In the genomic region with DNA sequence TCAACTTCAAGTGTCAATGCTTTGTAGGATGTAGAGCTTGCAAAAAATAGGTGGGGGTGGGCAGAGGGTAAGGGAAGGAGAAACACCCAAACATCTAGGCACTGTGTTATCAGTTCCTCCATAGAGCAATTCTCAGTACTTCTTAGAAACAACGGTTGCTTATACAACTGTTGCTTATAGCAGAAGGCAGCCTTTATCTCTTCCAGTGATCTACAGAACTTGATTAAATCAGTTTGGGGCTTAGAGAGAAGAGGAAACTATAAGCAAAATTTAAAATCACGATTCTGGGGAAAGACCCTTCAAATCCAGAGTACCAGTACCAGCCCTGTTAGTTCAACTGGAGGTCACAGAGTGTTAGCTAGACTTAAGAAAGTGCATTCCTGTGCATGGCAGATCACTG, we compare ENCODE assay signal across 17 mouse cellular contexts. TPM values are rescaled to one million over a fixed set of nuclear protein-coding genes. Genes with fewer than 3 reads are reported as not detected.
DNase-seq lines count a peak whose midpoint lies in the region; ATAC-seq and TF ChIP-seq lines count a peak whose summit lies in the region.
"Had no signal": no experiment of that assay in that cellular context is flagged by ENCODE, and none has a peak within 500 bp of the region (broad histone marks: within the 10 kb centered on the region; RNA-seq: fewer than 3 reads in every experiment).

No protein-coding gene starts in this region.

- no peak for TF ChIP-seq EP300 in MEL (IDR thresholded peaks at IDR 0.05; ENCODE audit: low read depth in 1 of 2, low read length in 2 of 2)

- peaks cover 18% of the 10 kb centered on the region for H3K79me2 ChIP-seq in MEL (ENCODE audit: control insufficient read depth, insufficient read depth, low read length, poor library complexity)

- no peak for TF ChIP-seq POLR2A in MEL (IDR thresholded peaks at IDR 0.05; ENCODE audit: control insufficient read depth in 1 of 2, insufficient read depth in 1 of 2, low read depth in 1 of 2, low read length in 2 of 2, poor library complexity in 1 of 2)

- peak overlapping the region; percentile 71; the same call in 1 of the 2 replicates for H3K4me2 ChIP-seq in hindbrain, embryonic 14.5 days (replicated peaks)
- H3K4me2 ChIP-seq in hindbrain, embryonic 11.5 days (replicated peaks; ENCODE audit: low read depth, low read length): no peak overlapping the region
- H3K4me2 ChIP-seq in midbrain, embryonic 15.5 days: peak overlapping the region; percentile 61; the same call in 1 of the 2 replicates
- H3K4me2 ChIP-seq in neural tube, embryonic 15.5 days: peak overlapping the region; percentile 71

- no peak for TF ChIP-seq RAD21 in MEL (IDR thresholded peaks at IDR 0.05; ENCODE audit: low read depth, low read length)

- H3K9ac ChIP-seq in hindbrain, embryonic 14.5 days: no peak overlapping the region
- no peak overlapping the region for H3K9ac ChIP-seq in hindbrain, embryonic 11.5 days (ENCODE audit: low read depth, low read length)
- no peak overlapping the region for H3K9ac ChIP-seq in midbrain, embryonic 15.5 days
- H3K9ac ChIP-seq in MEL (ENCODE audit: control insufficient read depth, low read depth, low read length, poor library complexity, severe bottlenecking): no peak overlapping the region
- no peak overlapping the region for H3K9ac ChIP-seq in neural tube, embryonic 15.5 days (replicated peaks)

- H3K36me3 ChIP-seq in hindbrain, embryonic 14.5 days (replicated peaks; ENCODE audit: control insufficient read depth, insufficient read depth): no peaks in the 10 kb centered on the region
- H3K36me3 ChIP-seq in hindbrain, embryonic 11.5 days (ENCODE audit: control insufficient read depth, insufficient read depth, low read length): no peaks in the 10 kb centered on the region
- no peaks in the 10 kb centered on the region for H3K36me3 ChIP-seq in midbrain, embryonic 15.5 days (replicated peaks)
- H3K36me3 ChIP-seq in midbrain, embryonic 10.5 days: no peaks in the 10 kb centered on the region
- H3K36me3 ChIP-seq in MEL (ENCODE audit: control insufficient read depth in 1 of 2, insufficient read depth in 2 of 2, low read length in 2 of 2): peaks cover 0 to 30% of the 10 kb centered on the region in 2 experiments; a peak in 2 of 4 replicates
- H3K36me3 ChIP-seq in neural tube, embryonic 15.5 days: no peaks in the 10 kb centered on the region
- H3K36me3 ChIP-seq: embryonic facial prominence, embryonic 12.5 days; forebrain, embryonic 10.5 days had no signal

- TF ChIP-seq CTCF in MEL (IDR thresholded peaks at IDR 0.05 in 2 of 3, conservative IDR thresholded peaks at IDR 0.05 in 1 of 3; ENCODE audit: control insufficient read depth in 1 of 3, insufficient read depth in 1 of 3, low read depth in 2 of 3, low read length in 3 of 3, poor library complexity in 1 of 3, severe bottlenecking in 1 of 3): no peak

- 72% methylated on average over 2 of the region's 2 CpGs for WGBS in hindbrain, embryonic 14.5 days
- 67% methylated on average over 2 of the region's 2 CpGs for WGBS in hindbrain, embryonic 11.5 days
- 65% methylated on average over 2 of the region's 2 CpGs for WGBS in midbrain, embryonic 15.5 days
- 72% methylated on average over 2 of the region's 2 CpGs for WGBS in midbrain, embryonic 10.5 days
- 74% methylated on average over 2 of the region's 2 CpGs for WGBS in neural tube, embryonic 15.5 days

- DNase-seq in hindbrain, embryonic 14.5 days (ENCODE audit: low spot score): no peak
- no peak for DNase-seq in hindbrain, embryonic 11.5 days (ENCODE audit: low spot score)
- no peak for DNase-seq in midbrain, embryonic 10.5 days (ENCODE audit: low spot score)
- DNase-seq in MEL (ENCODE audit: low read depth, low spot score): peak; percentile 12
- DNase-seq in spleen, adult 12 weeks (ENCODE audit: low spot score): no peak
- DNase-seq: adrenal gland, postnatal 14 days; gastrocnemius, postnatal 25 days; kidney, postnatal 4 days; liver; lung, adult 2 months; lung, postnatal 4 days; right cerebral cortex, adult 18-20 months had no signal

- H3K27ac ChIP-seq in hindbrain, embryonic 14.5 days: no peak overlapping the region
- no peak overlapping the region for H3K27ac ChIP-seq in hindbrain, embryonic 11.5 days (ENCODE audit: low read depth, low read length)
- no peak overlapping the region for H3K27ac ChIP-seq in midbrain, embryonic 15.5 days
- no peak overlapping the region for H3K27ac ChIP-seq in midbrain, embryonic 10.5 days (replicated peaks)
- H3K27ac ChIP-seq in MEL (ENCODE audit: control insufficient read depth, low read depth, low read length): no peak overlapping the region
- no peak overlapping the region for H3K27ac ChIP-seq in neural tube, embryonic 15.5 days (replicated peaks)

- no peaks in the 10 kb centered on the region for H3K9me3 ChIP-seq in hindbrain, embryonic 14.5 days (ENCODE audit: control insufficient read depth, low read length)
- H3K9me3 ChIP-seq in hindbrain, embryonic 11.5 days (ENCODE audit: control insufficient read depth, low read length): no peaks in the 10 kb centered on the region
- no peaks in the 10 kb centered on the region for H3K9me3 ChIP-seq in midbrain, embryonic 15.5 days
- no peaks in the 10 kb centered on the region for H3K9me3 ChIP-seq in midbrain, embryonic 10.5 days (replicated peaks)
- H3K9me3 ChIP-seq in MEL (replicated peaks; ENCODE audit: insufficient read depth, low read length): no peaks in the 10 kb centered on the region
- no peaks in the 10 kb centered on the region for H3K9me3 ChIP-seq in neural tube, embryonic 15.5 days (replicated peaks)
- H3K9me3 ChIP-seq: embryonic facial prominence, embryonic 12.5 days; forebrain, embryonic 10.5 days had no signal

- no peak overlapping the region for H3K4me3 ChIP-seq in hindbrain, embryonic 14.5 days (replicated peaks; ENCODE audit: low read length)
- no peak overlapping the region for H3K4me3 ChIP-seq in hindbrain, embryonic 11.5 days (ENCODE audit: low read depth, low read length)
- no peak overlapping the region for H3K4me3 ChIP-seq in midbrain, embryonic 15.5 days
- no peak overlapping the region for H3K4me3 ChIP-seq in midbrain, embryonic 10.5 days
- H3K4me3 ChIP-seq in MEL (ENCODE audit: control insufficient read depth in 1 of 2, insufficient read depth in 1 of 2, low read depth in 2 of 2, low read length in 2 of 2): no peak overlapping the region
- 0 out of 2 replicates have a peak overlapping the region, but pooled peaks have one; percentile 83 for H3K4me3 ChIP-seq in neural tube, embryonic 15.5 days (replicated peaks)

- ATAC-seq in hindbrain, embryonic 14.5 days (ENCODE audit: low FRiP score): no peak
- ATAC-seq in hindbrain, embryonic 11.5 days (ENCODE audit: low FRiP score): no peak
- no peak for ATAC-seq in midbrain, embryonic 15.5 days (replicated peaks)
- ATAC-seq in neural tube, embryonic 15.5 days (ENCODE audit: low FRiP score): no peak
- ATAC-seq: intestine, postnatal 0 days had no signal

- no peaks in the 10 kb centered on the region for H3K27me3 ChIP-seq in hindbrain, embryonic 14.5 days (ENCODE audit: control insufficient read depth, insufficient read depth, low read length)
- no peaks in the 10 kb centered on the region for H3K27me3 ChIP-seq in hindbrain, embryonic 11.5 days (ENCODE audit: control insufficient read depth, insufficient read depth, low read length)
- H3K27me3 ChIP-seq in midbrain, embryonic 15.5 days (replicated peaks): no peaks in the 10 kb centered on the region
- H3K27me3 ChIP-seq in midbrain, embryonic 10.5 days (ENCODE audit: low read depth, poor library complexity, severe bottlenecking): peaks cover 14% of the 10 kb centered on the region
- H3K27me3 ChIP-seq in MEL (ENCODE audit: control insufficient read depth in 1 of 2, insufficient read depth in 2 of 2, low read length in 2 of 2): peaks cover 0 to 3% of the 10 kb centered on the region in 2 experiments; a peak in 1 of 4 replicates
- H3K27me3 ChIP-seq in neural tube, embryonic 15.5 days (replicated peaks): no peaks in the 10 kb centered on the region
- H3K27me3 ChIP-seq: embryonic facial prominence, embryonic 12.5 days had no signal

- peaks cover 29% of the 10 kb centered on the region for H3K4me1 ChIP-seq in hindbrain, embryonic 14.5 days (replicated peaks; ENCODE audit: control insufficient read depth, insufficient read depth, low read length)
- no peaks in the 10 kb centered on the region for H3K4me1 ChIP-seq in hindbrain, embryonic 11.5 days (replicated peaks; ENCODE audit: control insufficient read depth, insufficient read depth, low read length)
- H3K4me1 ChIP-seq in midbrain, embryonic 15.5 days: peaks cover 32% of the 10 kb centered on the region
- H3K4me1 ChIP-seq in midbrain, embryonic 10.5 days: peaks cover 43% of the 10 kb centered on the region
- H3K4me1 ChIP-seq in MEL (ENCODE audit: control insufficient read depth in 1 of 2, insufficient read depth in 2 of 2, low read length in 2 of 2): peaks cover 2 to 15% of the 10 kb centered on the region in 2 experiments; a peak in 3 of 4 replicates
- peaks cover 43% of the 10 kb centered on the region for H3K4me1 ChIP-seq in neural tube, embryonic 15.5 days

TF ChIP-seq in MEL, 35 proteins besides CTCF, POLR2A, EP300 and RAD21:
- TF ChIP-seq GATA1 (IDR thresholded peaks at IDR 0.05; ENCODE audit: low read depth, low read length): peak; percentile 68
- TF ChIP-seq GABPA (IDR thresholded peaks at IDR 0.05; ENCODE audit: low read depth, low read length): no peak

RNA-seq across cellular contexts. Expression of a gene that starts 1.2 kb away (rescaled TPM):
- 105 and 112 TPM in 2 replicates for polyA plus RNA-seq in hindbrain, embryonic 14.5 days (2014; fragmentation: Nextera tagmentation; extraction: Ambion mirVana)
- polyA plus RNA-seq in hindbrain, embryonic 11.5 days (2014; fragmentation: Nextera tagmentation; extraction: Ambion mirVana): 89.9 and 93.0 TPM in 2 replicates
- polyA plus RNA-seq in midbrain, embryonic 15.5 days (2015; fragmentation: Nextera tagmentation; extraction: Ambion mirVana): 57.1 and 58.8 TPM in 2 replicates
- 39.6 and 43.5 TPM in 2 replicates for polyA plus RNA-seq in midbrain, embryonic 10.5 days (2016; fragmentation: Nextera tagmentation; extraction: Ambion mirVana)
- total RNA-seq in MEL (2012; rRNA removed): 136 and 138 TPM in 2 replicates
- polyA plus RNA-seq in MEL (2012; ENCODE audit: insufficient read depth in 1 of 2, insufficient read length in 2 of 2, low read depth in 1 of 2, low replicate concordance in 2 of 2, missing spikeins in 1 of 2): 100 to 1,000 TPM in 1 of 2 experiments, not detected in 1; 174 TPM
- polyA plus RNA-seq in neural tube, embryonic 15.5 days (2015; fragmentation: Nextera tagmentation; extraction: Ambion mirVana): 77.2 and 88.7 TPM in 2 replicates
